Mouse (Mus musculus): Measurements from ENCODE around the gene Rhobtb3.
"Not testable (repeated sequence)": the region's sequence is repeated elsewhere in the genome, so short reads cannot be mapped to it uniquely, and the experiment has no call there.

The Rhobtb3 gene

DNA sequence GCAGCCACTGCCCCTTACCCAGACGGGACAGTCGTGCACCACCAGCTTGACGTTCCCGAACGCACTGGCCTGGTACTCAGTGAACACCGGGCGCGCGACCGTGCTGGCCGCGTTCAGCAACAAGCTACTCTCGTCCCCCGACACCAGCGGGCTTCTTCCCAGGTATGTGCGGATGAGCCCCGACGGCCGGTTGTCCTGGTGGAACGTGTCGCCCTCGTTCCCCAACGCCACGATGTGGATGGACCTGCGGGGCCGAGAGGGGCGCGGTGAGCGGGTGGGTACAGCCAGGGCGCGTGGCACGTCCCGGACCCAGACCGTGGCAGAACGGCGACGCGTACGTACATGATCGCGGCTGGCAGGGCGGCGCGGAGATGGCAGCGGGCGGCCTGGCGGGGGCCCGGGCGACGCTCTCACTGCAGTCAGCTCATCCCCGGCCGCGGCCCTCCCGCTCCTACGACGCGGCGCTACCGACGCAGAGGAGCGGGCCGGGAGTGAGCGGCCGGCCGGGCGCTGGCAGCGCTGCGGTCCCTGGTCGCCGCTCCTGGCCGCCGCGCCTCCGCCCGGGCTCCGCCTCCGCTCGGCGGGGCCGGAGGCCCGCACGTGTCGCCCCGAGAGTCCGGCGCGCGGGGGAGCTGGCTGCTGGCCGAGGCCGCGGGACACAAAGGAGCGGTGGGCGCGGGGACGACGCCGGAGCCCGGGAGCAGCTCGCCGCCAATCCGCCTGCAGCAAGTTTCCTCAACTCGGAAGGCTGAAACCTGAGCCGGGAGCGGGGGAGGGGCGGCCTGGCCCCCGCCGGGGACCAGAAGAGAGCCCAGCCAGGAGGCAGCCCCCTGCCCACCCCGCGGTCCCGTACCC, at the start of gene Rhobtb3:
Rhobtb3 (minus strand) TSS at position 737 of the 855 bp plus-strand sequence.
- peak; percentile 58 for DNase-seq

DNA sequence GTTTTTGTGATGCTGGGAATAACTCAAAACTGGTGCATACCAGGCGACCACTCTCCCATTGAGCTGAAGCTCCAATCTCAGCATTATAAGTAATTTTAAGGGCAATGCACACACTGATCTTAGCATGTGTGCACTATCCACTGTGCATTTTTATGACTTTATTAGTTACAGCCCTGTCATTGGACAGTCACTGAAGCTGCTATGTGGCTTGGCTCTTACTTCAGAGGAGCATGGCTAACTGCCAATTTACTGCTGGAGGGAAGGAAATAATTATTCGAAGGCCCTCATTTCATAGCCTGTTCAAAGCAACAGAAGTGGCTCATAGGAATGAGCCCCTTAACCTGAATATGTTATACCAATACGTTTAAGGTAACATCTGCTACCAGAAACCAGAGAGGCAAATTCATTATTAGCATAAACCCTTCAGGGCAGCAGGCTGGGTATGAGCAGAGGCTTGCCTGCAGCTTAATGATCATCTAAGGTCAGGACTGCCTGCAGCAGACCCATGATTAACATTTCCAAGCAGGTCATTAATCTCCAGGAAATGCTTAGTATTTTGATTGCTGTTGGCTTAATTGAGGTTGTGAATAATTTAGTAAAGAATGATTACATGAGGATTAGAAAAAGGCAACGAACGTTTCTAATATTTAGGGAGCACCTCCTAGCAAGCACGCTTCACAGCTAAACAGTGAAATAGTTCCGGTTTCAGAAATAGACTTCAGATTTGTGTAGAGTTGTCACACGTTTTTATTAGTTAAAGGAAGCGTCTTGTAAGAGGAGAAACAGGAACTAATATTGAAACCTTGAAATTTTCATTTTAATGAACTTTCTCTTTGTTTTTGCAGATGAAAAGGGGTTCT, 48.7 kb upstream of the Rhobtb3 start:
- DNase-seq: no peak

GRCm38 (mm10) chr13:75988096-75988495, 44.4 kb upstream of the Rhobtb3 start:
- no peak for DNase-seq

DNA sequence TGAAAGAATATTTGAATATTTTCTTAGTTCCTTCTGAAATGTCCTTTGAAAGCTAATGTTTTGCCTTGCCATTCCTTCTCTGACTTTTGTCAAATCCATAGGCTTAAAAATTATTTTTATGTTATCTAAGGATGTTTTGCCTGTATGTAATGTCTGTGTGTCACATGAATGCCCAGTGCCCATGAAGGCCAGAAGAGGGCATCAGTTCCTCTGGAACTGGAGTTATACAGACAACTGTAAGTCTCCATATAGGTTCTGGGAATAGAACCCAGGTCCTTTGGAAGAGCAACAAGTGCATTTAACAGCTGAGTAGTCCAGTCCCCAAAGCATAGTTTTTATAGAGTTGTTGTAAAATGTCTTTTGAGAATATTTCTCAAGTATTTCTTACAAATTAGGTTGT, 38.2 kb upstream of the Rhobtb3 start:
- DNase-seq: no peak

- DNase-seq: no peak
These were observed 32.9 kb upstream of the Rhobtb3 start for GRCm38 (mm10) chr13:75976649-75977048.

DNA sequence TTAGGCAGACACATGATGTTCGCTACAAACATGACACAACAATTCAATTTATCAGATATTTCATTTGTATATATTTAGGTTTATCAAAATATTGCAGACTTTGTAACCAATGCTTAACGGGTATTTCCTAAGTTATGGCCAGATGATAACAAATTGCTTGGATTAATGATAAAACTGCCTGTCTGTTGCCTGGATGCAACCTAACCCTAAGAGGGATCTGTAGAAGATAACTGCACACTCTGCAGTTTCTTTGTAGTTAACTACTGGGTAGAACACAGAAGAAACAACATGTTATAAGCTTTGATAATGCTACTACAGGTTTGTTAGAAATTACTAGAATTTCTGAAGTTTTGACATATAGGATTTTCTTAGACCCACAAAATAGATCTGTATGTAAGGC, 32.5 kb upstream of the Rhobtb3 start:
- DNase-seq: no peak

GRCm38 (mm10) chr13:75975629-75976028, 31.9 kb upstream of the Rhobtb3 start:
- no peak for DNase-seq

- no peak for DNase-seq
These were observed 30.8 kb upstream of the Rhobtb3 start for GRCm38 (mm10) chr13:75974481-75974880.

DNA sequence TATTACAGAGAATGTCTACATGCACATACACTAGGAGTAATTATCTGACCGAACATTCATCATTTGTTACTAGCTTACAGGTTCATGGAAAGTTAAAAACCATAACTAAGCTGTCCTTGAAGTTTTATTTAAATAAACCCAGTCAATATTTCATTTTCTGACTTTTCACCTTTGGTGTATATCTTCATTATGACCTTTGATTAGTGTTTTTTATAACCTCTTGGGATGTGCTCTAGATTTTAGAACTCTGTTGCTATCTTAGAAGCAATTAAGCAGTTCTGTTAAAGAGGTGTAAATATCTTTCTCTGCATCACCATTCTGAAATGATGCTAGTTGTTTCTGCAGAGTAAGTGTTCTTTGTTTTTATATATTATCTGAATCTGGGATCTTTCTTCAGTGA, 23.1 kb upstream of the Rhobtb3 start, which contains the start of gene Spata9:
Spata9 (plus strand) TSS at position 301 of the 400 bp plus-strand sequence.
- DNase-seq: no peak

GRCm38 (mm10) chr13:75955357-75955992, 11.8 kb upstream of the Rhobtb3 start:
- no peak for DNase-seq

GRCm38 (mm10) chr13:75950295-75950694, 6.6 kb upstream of the Rhobtb3 start:
- DNase-seq: no peak

GRCm38 (mm10) chr13:75944044-75944820, 507 bp upstream of the Rhobtb3 start:
- DNase-seq: no peak

- no peak for DNase-seq
These were observed 994 bp downstream of the Rhobtb3 start for GRCm38 (mm10) chr13:75942731-75943130.

GRCm38 (mm10) chr13:75941518-75942295, 2.0 kb downstream of the Rhobtb3 start:
- no peak for DNase-seq

DNA sequence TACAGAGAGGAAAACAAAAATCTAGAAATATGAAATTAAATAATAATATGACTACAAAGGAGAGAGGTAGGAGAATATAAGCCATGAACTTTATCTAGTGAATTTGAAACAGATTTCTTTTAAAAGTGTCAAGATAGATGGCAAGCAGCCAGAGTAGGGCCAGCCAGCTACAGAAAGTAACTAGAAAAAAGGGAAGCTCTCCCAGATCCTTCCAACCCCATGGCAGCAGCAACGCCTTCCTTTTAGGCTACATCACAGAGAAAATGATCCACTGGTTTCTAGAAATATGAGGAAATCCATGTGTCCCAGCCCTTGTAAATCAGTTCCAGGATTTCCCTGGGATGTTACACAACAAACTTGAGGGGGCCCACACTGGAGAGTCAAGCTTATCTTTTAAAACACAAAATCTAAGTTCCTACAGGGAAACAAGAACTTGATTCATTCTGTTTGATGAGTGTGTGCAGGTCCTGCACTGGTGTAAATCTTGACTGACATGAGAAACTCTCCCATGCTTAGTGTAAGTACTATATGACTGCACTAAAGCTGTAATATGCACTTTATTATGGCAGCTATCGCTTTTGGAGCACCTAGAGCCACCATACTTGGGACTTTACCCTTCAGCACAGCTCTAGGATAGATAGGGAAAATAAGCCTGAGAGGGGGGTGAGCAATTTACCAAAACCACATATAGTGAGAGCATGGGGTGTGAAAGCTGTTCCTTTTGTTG, 2.8 kb downstream of the Rhobtb3 start:
- no peak for DNase-seq

DNA sequence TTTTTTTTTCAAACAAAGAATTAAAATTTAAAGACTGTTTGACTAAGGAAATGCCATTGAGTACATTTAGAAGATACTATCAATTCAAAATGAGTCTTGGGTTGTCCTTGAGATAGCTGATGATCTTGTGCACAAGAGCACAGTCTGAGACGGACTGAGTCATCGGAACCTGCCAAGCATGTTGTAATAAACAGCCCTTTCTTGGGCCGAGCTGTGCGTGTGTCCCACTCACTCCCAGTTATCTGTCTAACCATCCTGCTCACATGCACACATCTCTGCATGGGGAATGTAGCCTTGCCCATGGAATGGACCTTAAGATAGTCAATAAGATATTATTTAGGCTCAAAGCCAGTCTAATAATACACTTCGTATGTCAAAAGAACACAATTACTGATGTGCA, 4.9 kb downstream of the Rhobtb3 start:
- DNase-seq: no peak

GRCm38 (mm10) chr13:75933287-75933686, 10.4 kb downstream of the Rhobtb3 start:
- no peak for DNase-seq

GRCm38 (mm10) chr13:75931073-75931472, 12.7 kb downstream of the Rhobtb3 start:
- no peak for DNase-seq

DNA sequence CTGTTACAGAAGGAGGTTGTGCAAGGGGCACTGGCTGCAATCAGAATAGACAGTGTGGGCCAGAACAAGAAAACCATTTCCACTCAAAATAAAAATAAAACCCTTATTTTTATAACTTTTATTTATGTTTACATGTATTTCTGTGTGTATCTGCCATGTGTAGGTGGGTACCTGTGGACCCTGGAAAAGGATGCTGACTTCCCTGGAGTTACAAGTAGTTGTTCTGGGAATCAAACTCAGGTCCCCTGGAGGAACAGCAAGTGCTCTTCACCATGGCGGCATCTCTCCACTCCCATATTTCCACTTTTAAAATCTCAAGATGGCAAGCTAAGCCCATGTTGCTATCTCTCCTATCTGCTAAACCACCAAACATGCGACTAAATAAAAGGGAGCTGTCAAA, 13.1 kb downstream of the Rhobtb3 start:
- DNase-seq: no peak

DNA sequence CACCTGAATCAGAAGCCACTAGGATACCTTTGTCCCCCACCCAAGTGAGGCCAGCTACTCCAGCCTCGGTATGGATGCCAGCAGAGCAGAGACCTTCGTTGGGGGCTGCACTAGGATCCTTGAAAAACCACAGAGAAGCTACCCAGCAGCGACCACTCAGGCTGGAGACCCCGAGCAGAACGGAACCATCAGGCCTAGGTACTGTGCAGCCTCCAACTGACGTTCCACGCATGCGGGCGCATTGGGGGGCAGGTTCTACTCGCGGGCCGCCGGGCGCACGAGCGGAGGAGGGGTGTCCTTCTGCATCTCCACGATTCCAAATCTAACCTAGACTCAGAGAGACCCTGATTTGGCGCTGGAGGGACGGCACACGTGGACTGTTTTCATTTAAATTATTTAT, 13.7 kb downstream of the Rhobtb3 start:
- no peak for DNase-seq

- not testable (repeated sequence) for DNase-seq
These were observed 14.7 kb downstream of the Rhobtb3 start for GRCm38 (mm10) chr13:75929071-75929470.

Data from cerebellum, adult 11 months (tissue).